Comparison of ENCODE assay signal across 2 mouse cellular contexts in genomic region chr17:50261615-50262014, GRCm38 (mm10). TPM values are rescaled to one million over a fixed set of nuclear protein-coding genes. Genes with fewer than 3 reads are reported as not detected.
"Had no signal": no experiment of that assay in that cellular context is flagged by ENCODE, and none has a peak within 500 bp of the region (broad histone marks: within the 10 kb centered on the region; RNA-seq: fewer than 3 reads in every experiment).

No protein-coding gene starts in this region.

RNA-seq across cellular contexts. Expression of gene Dazl, which starts 31.8 kb away (rescaled TPM):
- polyA plus RNA-seq: small intestine, adult 2 months; spleen, adult 2 months had no signal
